18 mouse cellular contexts compared by ENCODE assay signal in genomic region chr4:128917119-128917518, GRCm38 (mm10). TPM values are rescaled to one million over a fixed set of nuclear protein-coding genes. Genes with fewer than 3 reads are reported as not detected.
"Had no signal": no experiment of that assay in that cellular context is flagged by ENCODE, and none has a peak within 500 bp of the region (broad histone marks: within the 10 kb centered on the region; RNA-seq: fewer than 3 reads in every experiment).

No protein-coding gene starts in this region.

- ATAC-seq: inflammation-experienced regulatory T-cells, adult 6 months; intestine, embryonic 16.5 days; liver, embryonic 12.5 days had no signal

- H3K4me1 ChIP-seq: liver, embryonic 12.5 days had no signal

- H3K27ac ChIP-seq: kidney, postnatal 0 days; layer of hippocampus, adult 2 months; limb, embryonic 10.5 days; limb, embryonic 13.5 days; liver, embryonic 12.5 days; liver, embryonic 15.5 days had no signal

- DNase-seq: kidney, adult 18-20 months; kidney, postnatal 25 days; layer of hippocampus, adult 9-11 months; liver; midbrain, embryonic 14.5 days; right cerebral cortex, postnatal 4 days; thymus, adult 18-20 months; thymus, postnatal 36 days had no signal

- H3K36me3 ChIP-seq: limb, embryonic 10.5 days; liver, embryonic 12.5 days; liver, embryonic 15.5 days had no signal

- H3K9ac ChIP-seq: limb, embryonic 13.5 days; liver, embryonic 12.5 days; liver, embryonic 15.5 days had no signal

- H3K9me3 ChIP-seq: limb, embryonic 10.5 days; limb, embryonic 13.5 days; liver, embryonic 12.5 days; liver, embryonic 15.5 days had no signal

- H3K27me3 ChIP-seq: limb, embryonic 13.5 days had no signal

- H3K4me2 ChIP-seq: limb, embryonic 13.5 days; liver, embryonic 12.5 days; liver, embryonic 15.5 days; midbrain, embryonic 11.5 days had no signal

- H3K4me3 ChIP-seq: layer of hippocampus, adult 2 months; limb, embryonic 10.5 days; limb, embryonic 13.5 days; liver, embryonic 12.5 days; liver, embryonic 15.5 days had no signal

RNA-seq across cellular contexts. Expression of gene Azin2, which starts 45.1 kb away (rescaled TPM):
- total RNA-seq: megakaryocyte-erythroid progenitor cell, adult 5-6 weeks had no signal
